In the genomic region with DNA sequence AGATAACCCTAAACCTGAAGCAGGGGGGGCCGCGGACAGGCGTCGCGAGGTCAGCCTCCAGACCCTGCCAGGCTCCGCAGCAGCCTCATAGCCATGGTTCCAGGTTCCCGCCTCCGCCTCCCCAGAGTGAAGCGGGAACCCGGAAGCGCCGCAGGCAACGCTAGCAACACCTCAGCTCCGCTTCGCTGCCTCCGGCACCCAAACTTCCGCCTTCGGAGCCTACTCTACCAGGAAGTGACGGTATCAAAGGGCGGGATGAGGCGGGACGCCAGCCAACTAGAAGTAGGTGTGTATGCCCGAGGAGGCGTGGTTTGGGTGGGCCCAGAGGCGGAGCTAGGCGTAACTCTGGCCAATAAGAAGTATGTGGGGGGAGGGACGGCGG, we compare ENCODE assay signal across 8 mouse cellular contexts. TPM values are rescaled to one million over a fixed set of nuclear protein-coding genes. Genes with fewer than 3 reads are reported as not detected.
DNase-seq lines count a peak whose midpoint lies in the region; ATAC-seq and TF ChIP-seq lines count a peak whose summit lies in the region.

A gene (minus strand): TSS at position 234 of the 382 bp plus-strand sequence.

- peaks cover 2% of the 10 kb centered on the region for H3K9me3 ChIP-seq in CH12.LX (replicated peaks; ENCODE audit: low read length)
- H3K9me3 ChIP-seq in forebrain, embryonic 11.5 days (ENCODE audit: control insufficient read depth, low read length): no peaks in the 10 kb centered on the region
- H3K9me3 ChIP-seq in heart, embryonic 16.5 days (replicated peaks; ENCODE audit: control insufficient read depth, low read length): no peaks in the 10 kb centered on the region
- no peaks in the 10 kb centered on the region for H3K9me3 ChIP-seq in liver, embryonic 15.5 days (replicated peaks)
- H3K9me3 ChIP-seq in neural tube, embryonic 12.5 days: no peaks in the 10 kb centered on the region

- no peak for TF ChIP-seq CTCF in CH12.LX (conservative IDR thresholded peaks at IDR 0.05 in 1 of 2, IDR thresholded peaks at IDR 0.05 in 1 of 2; ENCODE audit: low read depth in 2 of 2, low read length in 2 of 2)

- H3K4me3 ChIP-seq in CH12.LX (replicated peaks in 1 of 3; ENCODE audit: low read depth in 2 of 3, low read length in 2 of 3, poor library complexity in 1 of 3): peak within 1 kb of the TSS; percentile 83 to 99 (median 90)
- peak within 1 kb of the TSS; percentile 93 for H3K4me3 ChIP-seq in forebrain, embryonic 11.5 days (ENCODE audit: low read depth, low read length)
- peak within 1 kb of the TSS; percentile 78 for H3K4me3 ChIP-seq in heart, embryonic 16.5 days (ENCODE audit: low read length)
- H3K4me3 ChIP-seq in liver, embryonic 15.5 days (replicated peaks): peak within 1 kb of the TSS; percentile 88
- peak within 1 kb of the TSS; percentile 87 for H3K4me3 ChIP-seq in neural tube, embryonic 12.5 days

- DNase-seq in CH12.LX (ENCODE audit: extremely low read depth): peak; percentile 100
- DNase-seq in c-Kit-positive CD71-positive TER-119-negative erythroid progenitor cells, embryonic 14.5 days (ENCODE audit: low read depth): peak; percentile 99
- DNase-seq in forebrain, embryonic 11.5 days (ENCODE audit: low spot score): peak; percentile 99
- peak; percentile 100 for DNase-seq in kidney, postnatal 36 days
- peak; percentile 99 for DNase-seq in telencephalon, adult 2 months (ENCODE audit: low read depth, low spot score)

- no peak for TF ChIP-seq EP300 in CH12.LX (IDR thresholded peaks at IDR 0.05; ENCODE audit: low read length)

- ATAC-seq in forebrain, embryonic 11.5 days (replicated peaks; ENCODE audit: low FRiP score): peak; percentile 97
- ATAC-seq in heart, embryonic 16.5 days (replicated peaks; ENCODE audit: extremely low read depth, insufficient read depth, low FRiP score): peak; percentile 97
- ATAC-seq in liver, embryonic 15.5 days (ENCODE audit: insufficient read depth): peak; percentile 97
- peak; percentile 97 for ATAC-seq in neural tube, embryonic 12.5 days (ENCODE audit: low FRiP score, low read depth)

- peaks cover 10 to 24% of the 10 kb centered on the region in 2 experiments for H3K36me3 ChIP-seq in CH12.LX (replicated peaks in 1 of 2; ENCODE audit: control insufficient read depth in 1 of 2, insufficient read depth in 1 of 2, low read length in 1 of 2)
- H3K36me3 ChIP-seq in forebrain, embryonic 11.5 days (ENCODE audit: control insufficient read depth, insufficient read depth, low read length): no peaks in the 10 kb centered on the region
- no peaks in the 10 kb centered on the region for H3K36me3 ChIP-seq in heart, embryonic 16.5 days (ENCODE audit: control insufficient read depth, insufficient read depth)
- peaks cover 6% of the 10 kb centered on the region; the same call in 1 of the 2 replicates for H3K36me3 ChIP-seq in liver, embryonic 15.5 days (replicated peaks)
- peaks cover 4% of the 10 kb centered on the region; the same call in 1 of the 2 replicates for H3K36me3 ChIP-seq in neural tube, embryonic 12.5 days

- peak within 1 kb of the TSS; percentile 84 for H3K9ac ChIP-seq in CH12.LX (ENCODE audit: insufficient read depth, low read depth)
- peak within 1 kb of the TSS; percentile 78 for H3K9ac ChIP-seq in forebrain, embryonic 11.5 days (ENCODE audit: low read length)
- H3K9ac ChIP-seq in heart, embryonic 16.5 days (ENCODE audit: low read length): peak within 1 kb of the TSS; percentile 82
- H3K9ac ChIP-seq in liver, embryonic 15.5 days: peak within 1 kb of the TSS; percentile 81
- peak within 1 kb of the TSS; percentile 83 for H3K9ac ChIP-seq in neural tube, embryonic 12.5 days

- in situ Hi-C loops in CH12.LX (cut with MboI; ENCODE audit: low pct_ligation_motif_present, low pct_unique_long_range_greater_than_20kb, low sequenced_read_pairs): no loop called here

- whole genome bisulfite sequencing in forebrain, embryonic 11.5 days: 0% methylated on average over 28 of the region's 28 CpGs
- WGBS in heart, embryonic 16.5 days: under 1% methylated on average over 28 of the region's 28 CpGs
- WGBS in liver, embryonic 15.5 days (ENCODE audit: insufficient replicate concordance): under 1% methylated on average over 28 of the region's 28 CpGs
- under 1% methylated on average over 28 of the region's 28 CpGs for WGBS in neural tube, embryonic 12.5 days

- H3K79me2 ChIP-seq in CH12.LX (replicated peaks; ENCODE audit: control insufficient read depth, extremely low read depth, insufficient read depth, poor library complexity, severe bottlenecking): peaks cover 46% of the 10 kb centered on the region

- TF ChIP-seq RAD21 in CH12.LX (IDR thresholded peaks at IDR 0.05; ENCODE audit: low read depth, low read length): no peak

- H3K4me2 ChIP-seq in CH12.LX (ENCODE audit: insufficient read depth, low read depth, poor library complexity, severe bottlenecking): peak within 1 kb of the TSS; percentile 88
- peak within 1 kb of the TSS; percentile 87 for H3K4me2 ChIP-seq in forebrain, embryonic 11.5 days (ENCODE audit: low read depth, low read length, severe bottlenecking)
- peak within 1 kb of the TSS; percentile 92 for H3K4me2 ChIP-seq in heart, embryonic 16.5 days (ENCODE audit: low read depth, low read length)
- peak within 1 kb of the TSS; percentile 91 for H3K4me2 ChIP-seq in liver, embryonic 15.5 days
- H3K4me2 ChIP-seq in neural tube, embryonic 12.5 days (replicated peaks): peak within 1 kb of the TSS; percentile 72

- H3K27ac ChIP-seq in CH12.LX (ENCODE audit: insufficient read depth, low read depth): peak within 1 kb of the TSS; percentile 61
- peak within 1 kb of the TSS; percentile 64 for H3K27ac ChIP-seq in forebrain, embryonic 11.5 days (ENCODE audit: low read depth, low read length)
- H3K27ac ChIP-seq in heart, embryonic 16.5 days (ENCODE audit: low read length): peak within 1 kb of the TSS; percentile 78
- H3K27ac ChIP-seq in liver, embryonic 15.5 days (replicated peaks): peak within 1 kb of the TSS; percentile 86
- peak within 1 kb of the TSS; percentile 75 for H3K27ac ChIP-seq in neural tube, embryonic 12.5 days

- TF ChIP-seq POLR2A in CH12.LX (IDR thresholded peaks at IDR 0.05; ENCODE audit: low read depth, low read length): peak; percentile 94

- dilution Hi-C loops in CH12.LX (cut with MboI; ENCODE audit: extremely low pct_ligation_motif_present, extremely low pct_unique_long_range_greater_than_20kb, low sequenced_read_pairs): no loop called here

- no peaks in the 10 kb centered on the region for H3K27me3 ChIP-seq in CH12.LX (replicated peaks)
- no peaks in the 10 kb centered on the region for H3K27me3 ChIP-seq in forebrain, embryonic 11.5 days (ENCODE audit: control insufficient read depth, insufficient read depth, low read length)
- H3K27me3 ChIP-seq in heart, embryonic 16.5 days (ENCODE audit: control insufficient read depth, insufficient read depth, low read length): no peaks in the 10 kb centered on the region
- H3K27me3 ChIP-seq in liver, embryonic 15.5 days: no peaks in the 10 kb centered on the region
- H3K27me3 ChIP-seq in neural tube, embryonic 12.5 days (replicated peaks): no peaks in the 10 kb centered on the region

- peaks cover 7 to 29% of the 10 kb centered on the region in 2 experiments for H3K4me1 ChIP-seq in CH12.LX (ENCODE audit: control insufficient read depth in 1 of 2, insufficient read depth in 2 of 2)
- H3K4me1 ChIP-seq in forebrain, embryonic 11.5 days (replicated peaks; ENCODE audit: control insufficient read depth, insufficient read depth, low read length): peaks cover 9% of the 10 kb centered on the region
- peaks cover 12% of the 10 kb centered on the region for H3K4me1 ChIP-seq in heart, embryonic 16.5 days (ENCODE audit: control insufficient read depth, insufficient read depth, low read length)
- peaks cover 46% of the 10 kb centered on the region for H3K4me1 ChIP-seq in liver, embryonic 15.5 days (replicated peaks)
- H3K4me1 ChIP-seq in neural tube, embryonic 12.5 days: peaks cover 15% of the 10 kb centered on the region

TF ChIP-seq in CH12.LX, 34 proteins besides CTCF, POLR2A, EP300 and RAD21 (continues in another document):
- TF ChIP-seq MXI1 (IDR thresholded peaks at IDR 0.05; ENCODE audit: low read depth, low read length) (no peak; the same call in 1 of the 2 replicates), USF1 (IDR thresholded peaks at IDR 0.05; ENCODE audit: low read depth, low read length) (no peak), ETS1 (conservative IDR thresholded peaks at IDR 0.05; ENCODE audit: low read depth, low read length) (no peak; the same call in 1 of the 2 replicates), ELF1 (IDR thresholded peaks at IDR 0.05; ENCODE audit: low read depth, low read length) (peak; percentile 100), MYC (IDR thresholded peaks at IDR 0.05; ENCODE audit: low read depth, low read length) (no peak; the same call in 1 of the 2 replicates), NRF1 (IDR thresholded peaks at IDR 0.05; ENCODE audit: low read depth, low read length) (peak; percentile 43), ZKSCAN1 (IDR thresholded peaks at IDR 0.05; ENCODE audit: borderline replicate concordance, low read depth, low read length) (no peak), BHLHE40 (IDR thresholded peaks at IDR 0.05; ENCODE audit: low read depth, low read length) (no peak), IRF4 (IDR thresholded peaks at IDR 0.05; ENCODE audit: low read depth, low read length) (peak; percentile 61; the same call in 1 of the 2 replicates), ZNF384 (IDR thresholded peaks at IDR 0.05; ENCODE audit: low read depth, low read length) (no peak), MAFK (IDR thresholded peaks at IDR 0.05; ENCODE audit: insufficient replicate concordance, low read length) (no peak), CHD1 (IDR thresholded peaks at IDR 0.05; ENCODE audit: low read depth, low read length) (no peak), TBP (conservative IDR thresholded peaks at IDR 0.05; ENCODE audit: low read depth, low read length) (peak; percentile 89), PAX5 (IDR thresholded peaks at IDR 0.05; ENCODE audit: low read length) (0 out of 2 replicates have a peak, but pooled peaks have one; percentile 46), RCOR1 (conservative IDR thresholded peaks at IDR 0.05; ENCODE audit: low read depth, low read length) (no peak), JUND (conservative IDR thresholded peaks at IDR 0.05; ENCODE audit: low read depth, low read length) (no peak), ZC3H11A (IDR thresholded peaks at IDR 0.05; ENCODE audit: low read depth, low read length) (no peak), USF2 (conservative IDR thresholded peaks at IDR 0.05; ENCODE audit: low read depth, low read length) (no peak), CHD2 (IDR thresholded peaks at IDR 0.05; ENCODE audit: low read length) (peak; percentile 90)

RNA-seq across cellular contexts. Expression of the gene that starts here (rescaled TPM):
- total RNA-seq in CH12.LX (2012; rRNA removed) (86.2 and 97.6 TPM in 2 replicates), CH12.LX (2014; rRNA removed) (42.8 and 47.1 TPM in 2 replicates)
- 75.6 and 83.7 TPM in 2 replicates for polyA plus RNA-seq in CH12.LX (2012; ENCODE audit: insufficient read length, low read depth)
- 58.3 and 68.2 TPM in 2 replicates for polyA plus RNA-seq in forebrain, embryonic 11.5 days (2014; fragmentation: Nextera tagmentation; extraction: Ambion mirVana)
- 87.3 and 93.5 TPM in 2 replicates for polyA plus RNA-seq in heart, embryonic 16.5 days (2015; fragmentation: Nextera tagmentation; extraction: Ambion mirVana)
- polyA plus RNA-seq in liver, embryonic 15.5 days (2015; fragmentation: Nextera tagmentation; extraction: Ambion mirVana): 34.0 and 38.8 TPM in 2 replicates
- 119 and 121 TPM in 2 replicates for polyA plus RNA-seq in neural tube, embryonic 12.5 days (2016; fragmentation: Nextera tagmentation; extraction: Ambion mirVana)

Comparison
In these comparisons a context has a peak if more than half of its experiments do, and no peak if none do; other contexts are left out.
1. Peak in every context shown above with its lines: DNase-seq, ATAC-seq, H3K4me3 ChIP-seq and H3K27ac ChIP-seq.